ENCODE assay signal across 10 mouse cellular contexts in genomic region chr4:62303288-62303687, GRCm38 (mm10).
"Had no signal": no experiment of that assay in that cellular context is flagged by ENCODE, and none has a peak within 500 bp of the region (broad histone marks: within the 10 kb centered on the region; RNA-seq: fewer than 3 reads in every experiment).

No protein-coding gene starts in this region.

- H3K4me3 ChIP-seq: left cerebral cortex, adult 2 months; limb, embryonic 13.5 days; lung, embryonic 15.5 days; midbrain, embryonic 15.5 days; neural tube, embryonic 12.5 days had no signal

- H3K9ac ChIP-seq: limb, embryonic 13.5 days; lung, embryonic 15.5 days; midbrain, embryonic 15.5 days; neural tube, embryonic 12.5 days had no signal

- H3K4me1 ChIP-seq: limb, embryonic 13.5 days; lung, embryonic 15.5 days; midbrain, embryonic 15.5 days; neural tube, embryonic 12.5 days had no signal

- H3K9me3 ChIP-seq: limb, embryonic 13.5 days; lung, embryonic 15.5 days; midbrain, embryonic 15.5 days; neural tube, embryonic 12.5 days had no signal

- ATAC-seq: inflammation-experienced regulatory T-cells, adult 6 months; midbrain, embryonic 15.5 days had no signal

- H3K27me3 ChIP-seq: limb, embryonic 13.5 days; lung, embryonic 15.5 days; midbrain, embryonic 15.5 days; neural tube, embryonic 12.5 days had no signal

- H3K27ac ChIP-seq: left cerebral cortex, adult 2 months; limb, embryonic 13.5 days; lung, embryonic 15.5 days; midbrain, embryonic 15.5 days; neural tube, embryonic 12.5 days had no signal

- H3K4me2 ChIP-seq: limb, embryonic 13.5 days; liver, embryonic 11.5 days; lung, embryonic 15.5 days; midbrain, embryonic 15.5 days; neural tube, embryonic 12.5 days had no signal

- DNase-seq: kidney, adult 8-10 months; kidney, postnatal 25 days; thymus, postnatal 4 days had no signal
